Mouse (Mus musculus) right cerebral cortex, adult 2 months (tissue): ENCODE measurements around the gene 5430427O19Rik.

Experiments used
- DNase-seq, 2 experiments: peaks; one replicate each; pipeline ENCODE4 v3.0.0; 2021 to 2022; ENCODE audit warnings: low spot score in 2 of 2

Gene 5430427O19Rik

DNA sequence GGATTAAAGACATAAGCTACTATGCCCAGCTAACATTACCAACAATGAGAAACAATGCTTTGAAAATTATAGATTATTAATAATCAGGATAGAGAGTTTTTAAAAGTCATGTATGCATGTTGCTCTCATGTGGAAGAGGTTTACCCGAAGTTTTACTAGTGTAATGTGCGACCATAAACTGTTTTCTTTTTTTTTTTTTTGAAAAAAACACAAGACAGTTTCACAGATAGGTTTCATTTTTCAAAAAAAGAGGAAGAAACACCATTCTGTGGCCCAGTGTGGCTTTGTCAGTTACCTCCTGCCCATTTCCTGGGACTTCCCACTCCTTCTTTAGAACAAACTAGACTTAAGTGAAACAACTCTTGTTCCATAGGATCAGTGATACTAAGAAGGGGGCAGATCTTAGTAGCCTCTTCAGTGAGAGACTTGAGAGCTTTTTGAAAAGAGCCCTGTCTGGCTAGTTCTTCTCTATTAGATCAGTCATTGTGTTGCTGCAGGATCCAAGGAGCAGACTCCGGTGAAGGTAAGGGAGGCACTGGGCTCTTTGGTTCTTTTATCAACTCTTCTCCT, at the start of gene 5430427O19Rik:
TSS of gene 5430427O19Rik (plus strand) at position 441 of the 570 bp plus-strand sequence.
- DNase-seq = no peak

DNA sequence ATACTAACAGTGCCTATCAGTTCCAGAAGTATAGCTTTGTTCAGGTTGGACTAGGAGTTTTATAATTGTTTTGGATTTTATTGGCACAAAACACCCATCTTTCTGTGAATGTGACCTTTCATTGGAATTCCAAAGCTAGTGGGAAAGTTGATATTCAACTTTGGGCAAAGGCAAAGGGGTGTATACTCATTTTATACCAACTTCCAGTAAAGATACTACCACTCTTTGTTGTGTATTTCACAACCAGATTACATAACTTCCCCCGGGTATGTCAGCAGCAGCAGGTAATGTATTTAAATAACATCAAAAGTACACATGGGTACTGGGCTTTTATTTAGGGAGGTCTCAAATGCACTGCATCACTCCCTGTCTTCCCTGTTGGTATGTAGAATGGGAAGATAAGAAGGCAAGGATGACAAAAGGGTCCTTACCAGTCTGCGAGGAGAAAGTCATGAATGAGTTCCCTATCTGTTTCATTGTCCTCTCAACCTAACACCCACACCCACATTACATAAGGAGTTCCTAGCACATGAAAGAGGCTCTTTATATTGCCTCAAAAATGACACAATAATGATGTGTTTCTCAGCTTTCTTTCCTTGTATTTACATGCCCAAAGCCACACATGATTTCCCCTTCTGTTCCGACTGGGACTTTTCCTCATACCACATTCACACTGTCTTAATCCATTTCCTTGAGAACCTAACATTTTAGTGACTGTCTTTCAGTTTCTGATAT, 42.3 kb upstream of the 5430427O19Rik start:
- DNase-seq = no peak

DNA sequence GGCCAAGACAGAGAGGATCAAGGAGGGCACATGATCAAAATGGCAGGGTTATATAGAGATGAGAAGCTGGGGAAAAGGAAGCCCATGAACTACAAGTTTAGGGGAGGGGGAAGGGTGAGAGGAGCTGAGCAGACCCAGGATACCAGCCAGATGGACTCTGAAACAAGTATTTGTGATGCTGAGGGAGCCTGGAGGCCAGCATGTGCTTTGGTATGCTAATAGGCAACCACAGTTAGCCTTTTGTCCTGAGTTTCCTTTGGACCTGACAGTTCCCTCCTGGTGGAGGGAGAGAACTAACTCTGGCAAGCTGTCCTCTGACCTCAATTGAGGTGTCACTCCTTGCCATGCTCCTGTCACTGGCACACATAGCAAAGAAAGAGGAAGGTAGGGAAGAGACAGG, 41.2 kb upstream of the 5430427O19Rik start:
- DNase-seq = peak; percentile 1 to 2

DNA sequence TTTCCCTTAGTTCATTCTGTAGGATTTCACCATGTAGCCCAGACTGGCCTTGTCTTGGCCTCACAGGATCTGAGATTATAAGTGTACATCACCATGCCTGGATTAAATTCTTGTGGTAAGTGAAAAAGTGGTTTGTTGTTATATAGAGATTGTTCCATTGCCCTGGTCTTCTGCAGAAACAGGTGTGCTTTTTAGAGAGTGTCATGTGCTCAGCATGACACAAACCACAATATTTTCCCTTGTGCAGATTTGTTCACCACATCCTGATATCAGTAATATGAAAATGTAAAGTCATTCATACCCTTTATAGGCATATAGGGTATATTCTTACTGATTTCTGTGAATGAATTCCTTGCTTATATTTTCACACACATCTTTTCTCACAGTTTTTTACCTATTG, 31.0 kb upstream of the 5430427O19Rik start:
- DNase-seq = no peak

DNA sequence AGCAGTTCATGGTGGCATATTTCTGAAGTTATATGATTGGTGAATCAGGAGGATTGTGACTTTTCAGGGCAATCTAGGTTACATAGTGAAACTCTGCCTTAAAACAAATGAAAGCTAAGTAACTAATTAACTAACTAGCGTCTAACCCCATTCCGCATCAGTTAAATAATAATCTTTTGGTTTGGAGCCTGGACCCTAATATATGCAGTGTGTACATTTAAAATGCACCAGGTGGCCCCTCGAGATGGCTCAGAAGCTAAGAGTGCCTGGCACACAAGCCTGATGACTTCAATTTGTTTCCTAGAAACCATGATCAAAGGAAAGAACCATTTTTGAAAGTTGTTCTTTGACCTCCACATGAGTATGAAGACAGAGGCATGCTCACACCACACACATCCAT, 14.2 kb upstream of the 5430427O19Rik start:
- no peak for DNase-seq

DNA sequence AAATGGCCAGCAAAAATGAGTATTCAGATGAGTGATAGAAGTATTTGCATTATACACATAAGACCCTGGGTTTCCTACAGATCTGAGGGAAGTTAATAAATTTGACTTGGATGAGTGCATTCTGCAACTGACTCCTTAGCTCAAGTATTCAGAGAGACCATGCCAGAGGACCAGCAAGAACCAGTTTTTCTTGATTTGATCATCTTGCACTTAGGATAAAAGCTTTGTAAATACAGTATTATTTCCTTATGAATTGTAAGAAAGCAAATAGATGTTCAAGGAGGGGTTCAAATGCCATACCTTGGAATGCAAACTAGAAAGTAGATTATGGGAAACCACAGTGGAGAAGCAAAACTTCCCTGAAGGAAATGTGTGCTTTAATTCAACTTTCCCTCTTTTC, 13.0 kb upstream of the 5430427O19Rik start:
- DNase-seq = no peak

DNA sequence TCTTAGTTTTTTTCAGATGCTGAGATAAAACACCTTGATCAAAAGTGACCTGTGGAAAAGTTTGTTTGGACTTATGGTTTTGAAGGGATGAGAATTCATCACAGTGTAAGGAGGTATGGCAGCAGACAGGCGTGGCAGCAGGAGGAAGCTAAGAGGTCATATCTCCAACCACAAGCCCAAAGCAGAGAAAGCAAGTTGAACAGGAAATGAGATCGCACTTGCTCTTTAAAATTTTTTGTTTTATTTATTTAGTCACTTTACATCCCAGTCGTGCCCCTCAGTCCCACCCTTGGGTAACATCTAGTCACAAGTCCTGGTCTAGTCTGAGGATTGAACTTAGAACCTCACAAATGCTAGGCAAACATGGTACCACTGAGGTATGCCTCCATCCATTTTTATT, 2.1 kb upstream of the 5430427O19Rik start:
- DNase-seq = no peak

DNA sequence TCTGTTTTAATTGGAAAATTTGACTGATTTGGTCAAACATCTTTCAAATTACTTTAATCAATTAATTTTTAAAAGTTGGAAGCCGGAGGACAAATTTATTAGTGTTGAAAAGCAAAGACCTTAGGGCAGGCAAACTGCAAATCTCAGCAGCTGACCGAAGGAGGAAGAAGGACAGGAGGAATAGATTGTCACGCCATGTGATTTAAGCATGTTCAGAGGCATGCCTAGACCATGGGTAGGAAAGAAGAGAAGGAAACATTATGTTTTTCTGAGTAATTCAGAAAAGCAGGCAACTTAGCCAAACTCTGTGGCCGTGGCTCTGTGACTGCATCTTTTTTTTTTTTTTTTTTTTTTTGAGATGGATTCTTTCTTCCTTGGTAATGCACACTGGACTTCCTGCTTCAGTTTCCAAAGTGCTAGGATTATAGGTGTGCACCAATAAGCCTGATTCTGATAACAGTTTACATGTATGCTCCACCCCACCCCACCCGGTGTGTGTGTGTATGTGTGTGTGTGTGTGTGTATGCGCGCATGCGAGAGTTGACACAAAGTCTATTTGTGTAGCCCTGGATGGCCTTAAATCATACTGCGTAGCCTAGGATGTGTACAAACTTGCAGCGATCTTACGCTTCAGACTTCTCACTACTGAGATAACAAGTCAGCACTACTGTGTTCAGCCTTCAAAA, 1.4 kb downstream of the 5430427O19Rik start:
- DNase-seq = no peak

DNA sequence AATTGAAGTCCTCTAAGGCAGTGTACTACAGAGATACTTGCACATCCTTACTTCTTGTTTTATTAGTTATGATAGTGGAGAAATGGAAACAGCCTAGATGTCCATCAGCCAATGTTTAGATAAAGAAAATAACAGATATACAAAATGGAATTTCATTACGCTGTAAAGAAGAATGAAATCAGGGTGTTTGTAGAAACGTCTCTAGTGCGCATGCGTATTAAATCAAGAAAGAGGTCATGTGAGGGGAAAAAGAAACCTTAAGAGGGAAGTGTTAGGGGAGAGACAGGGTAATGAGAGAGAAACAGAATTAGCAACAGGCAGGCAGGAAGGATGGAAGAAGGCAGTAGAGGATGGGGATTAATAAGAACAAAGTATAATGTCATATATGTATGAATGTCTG, 4.2 kb downstream of the 5430427O19Rik start:
- DNase-seq = no peak

DNA sequence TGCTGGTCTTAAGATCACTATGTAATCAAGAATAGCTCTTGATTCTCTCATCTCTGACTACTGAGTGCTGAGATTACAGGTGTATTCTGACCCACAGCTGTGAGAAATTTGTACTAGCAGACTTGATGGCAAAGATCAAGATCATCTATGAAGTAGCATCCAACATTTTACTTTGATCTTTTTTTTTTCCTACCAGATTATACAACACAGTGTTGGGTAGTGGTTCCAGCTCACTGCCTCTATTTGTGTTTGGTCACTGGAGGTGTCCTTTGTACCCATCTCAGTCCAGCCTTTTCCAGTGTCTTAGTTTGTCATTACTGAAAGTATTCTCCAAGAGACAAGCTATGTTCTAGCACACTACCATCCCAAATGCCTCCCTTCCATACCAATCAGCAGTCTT, 5.8 kb downstream of the 5430427O19Rik start:
- no peak for DNase-seq

DNA sequence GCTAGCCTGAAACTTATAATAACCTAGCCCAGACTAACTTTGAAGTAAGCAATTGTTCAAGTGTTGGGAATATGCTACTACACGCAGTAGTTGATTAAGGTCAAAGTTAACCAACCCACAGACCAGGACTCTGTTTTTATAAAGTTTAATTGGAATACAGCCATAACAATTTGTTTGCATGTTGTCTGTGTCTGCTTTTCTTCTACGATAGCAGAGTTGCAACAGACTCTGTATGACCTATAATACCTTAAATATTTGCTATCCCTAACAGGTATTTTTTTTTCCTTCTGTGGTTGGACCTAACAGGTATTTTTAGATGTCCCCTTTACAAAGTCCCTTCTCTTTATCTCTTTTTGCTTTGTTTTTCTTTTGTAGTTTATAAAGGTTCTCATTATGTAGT, 7.6 kb downstream of the 5430427O19Rik start:
- DNase-seq = no peak

DNA sequence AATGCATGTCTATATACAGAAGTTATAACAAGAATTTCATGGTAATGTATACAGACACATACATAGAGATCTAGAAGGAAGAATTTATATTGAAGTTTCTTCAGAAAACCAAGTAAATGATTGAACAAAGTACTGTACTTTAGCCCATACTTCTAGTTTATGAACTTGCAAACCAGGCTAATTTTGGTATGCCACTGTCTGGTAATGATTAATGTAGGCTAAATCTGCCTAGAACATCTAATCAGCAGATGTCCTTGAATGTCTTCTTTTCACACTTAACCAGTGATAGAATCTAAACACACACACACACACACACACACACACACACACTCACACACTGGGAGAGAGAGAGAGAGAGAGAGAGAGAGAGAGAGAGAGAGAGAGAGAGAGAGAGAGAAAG, 8.1 kb downstream of the 5430427O19Rik start:
- DNase-seq = no peak

DNA sequence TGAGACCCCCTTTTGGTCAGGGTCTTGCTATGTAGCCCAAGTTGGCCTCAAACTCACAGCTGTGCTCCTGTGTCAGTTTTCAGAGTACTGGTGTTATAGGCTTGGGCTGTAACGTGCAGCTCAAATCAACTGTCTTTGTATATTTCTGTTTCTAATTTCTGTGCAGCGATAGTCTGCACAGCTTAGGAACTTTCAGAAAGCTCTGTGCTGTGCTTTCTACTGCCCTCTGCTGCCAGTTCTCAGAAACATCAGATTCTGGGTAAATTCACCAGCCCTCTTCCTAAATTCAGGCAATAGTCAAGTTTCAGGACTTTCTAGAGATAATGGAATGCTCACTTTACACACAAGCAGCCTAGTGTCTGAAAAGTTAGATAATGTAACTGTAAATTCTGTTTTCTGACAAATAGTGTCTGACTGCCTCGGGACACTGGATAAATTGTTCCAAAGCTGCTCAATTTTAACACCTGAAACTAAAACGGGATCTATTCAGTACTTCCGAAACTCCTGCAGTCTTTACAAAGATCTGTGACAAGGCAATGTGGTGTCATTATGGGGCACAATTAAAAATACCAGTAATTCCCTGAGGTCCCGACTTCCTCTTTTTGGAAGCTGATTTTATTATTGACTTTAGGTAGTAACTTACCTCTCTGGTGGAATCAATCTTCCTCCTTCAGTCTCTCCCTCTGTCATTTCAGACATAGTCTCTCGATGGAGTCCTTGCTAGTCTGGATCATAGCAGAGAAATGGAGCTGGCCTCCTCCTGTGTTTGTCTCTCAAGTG, 9.2 kb downstream of the 5430427O19Rik start:
- DNase-seq = peak; percentile 22 to 44

DNA sequence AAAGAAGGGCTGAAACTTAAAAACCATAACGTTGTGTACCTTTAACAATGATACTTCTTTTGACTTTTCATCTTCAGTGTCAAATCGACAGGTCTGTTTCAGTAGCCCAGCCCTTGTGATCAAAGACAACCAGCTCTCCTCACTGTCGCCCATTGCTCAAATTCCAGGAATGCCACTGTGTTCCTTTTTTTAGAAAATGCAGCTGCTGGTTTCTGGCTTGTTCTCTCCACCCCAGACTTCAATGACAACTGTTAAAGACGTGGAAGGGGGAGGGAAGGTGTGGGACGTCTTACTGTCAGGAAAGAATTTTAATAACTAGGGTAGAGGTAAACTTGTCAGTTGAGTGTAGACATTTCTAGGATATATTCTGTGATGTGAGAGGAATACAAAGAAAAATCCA, 16.5 kb downstream of the 5430427O19Rik start:
- DNase-seq = no peak

DNA sequence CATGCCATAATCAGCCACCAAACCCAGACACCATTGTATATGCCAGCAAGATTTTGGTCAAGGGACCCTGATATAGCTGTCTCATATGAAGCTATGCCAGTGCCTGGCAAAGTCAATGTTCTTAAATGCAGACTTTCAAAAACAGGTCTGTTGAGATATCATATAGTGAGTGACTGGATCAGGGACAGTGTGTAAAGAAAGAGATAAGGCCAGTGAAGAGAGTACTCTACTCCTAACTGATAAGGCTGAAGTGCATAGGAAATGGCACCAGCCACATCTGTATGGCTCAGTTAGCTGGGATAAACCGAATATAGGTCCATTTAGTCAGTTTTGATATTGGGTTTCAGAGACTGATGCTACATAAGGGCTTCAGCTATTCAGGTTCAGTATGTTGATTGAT, 31.0 kb downstream of the 5430427O19Rik start:
- DNase-seq = no peak

DNA sequence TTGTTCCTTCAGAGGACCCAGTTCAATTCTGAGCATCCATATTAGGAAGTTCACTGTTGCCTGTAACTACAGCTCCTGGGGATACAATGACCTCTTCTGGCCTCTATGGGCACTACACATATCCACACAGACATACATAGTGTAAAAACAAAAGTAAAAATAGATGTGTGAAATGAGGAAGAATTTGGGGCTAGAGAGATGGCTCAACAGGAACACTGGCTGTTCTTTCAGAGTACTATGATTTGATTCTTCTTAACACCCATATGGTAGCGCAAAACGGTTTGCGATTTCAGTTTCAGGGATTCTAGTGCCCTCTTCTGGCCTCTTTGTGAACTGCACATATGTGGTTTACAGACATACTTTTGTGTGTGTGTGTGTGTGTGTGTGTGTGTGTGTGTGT, 48.9 kb downstream of the 5430427O19Rik start:
- peak in 1 of 2 experiments; percentile 10 for DNase-seq

DNA sequence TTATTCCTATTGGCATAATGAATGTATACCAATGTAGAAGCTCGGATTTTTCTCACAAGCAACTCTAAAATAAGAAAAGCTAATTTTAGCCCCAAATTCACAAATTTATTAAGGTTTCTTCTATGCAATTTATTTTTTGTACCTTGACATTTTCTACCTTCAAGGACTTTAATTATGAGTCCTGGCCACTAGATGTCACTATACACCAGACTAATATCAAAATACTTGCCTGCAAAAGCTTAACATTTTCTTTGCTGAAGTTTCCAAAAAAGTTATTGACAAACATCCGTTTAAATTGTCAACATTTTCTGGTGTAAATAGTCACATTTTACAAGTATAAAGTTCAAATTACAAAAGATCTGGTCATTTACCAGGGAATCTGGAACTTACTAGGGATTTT, 62.8 kb downstream of the 5430427O19Rik start:
- DNase-seq = no peak
